Mouse (Mus musculus) liver, embryonic 12.5 days (tissue): ENCODE measurements around the gene Sp3. TPM values are rescaled to one million over a fixed set of nuclear protein-coding genes. Genes with fewer than 3 reads are reported as not detected.
A peak's percentile ranks its signal among the peaks of the same experiment; 100 is the strongest.

Experiments used
- ATAC-seq: fragments of 200-750 bp; cut with Nextera tagmentation; 2 replicates; pipeline ENCODE4 v1.8.0; 2017; ENCODE audit warnings: moderate number of reproducible peaks, mild to moderate bottlenecking, moderate library complexity
- H3K27ac ChIP-seq: fragments of 300-500 bp; sonication (generic); 2 replicates; pipeline ENCODE4 v1.5.1; 2016; ENCODE audit warnings: mild to moderate bottlenecking
- H3K27me3 ChIP-seq: fragments of 300-500 bp; sonication (generic); replicated peaks from 2 replicates; pipeline ENCODE4 v1.6.1; 2016; ENCODE audit warnings: mild to moderate bottlenecking, moderate library complexity
- H3K36me3 ChIP-seq: fragments of 300-500 bp; sonication (generic); 2 replicates; pipeline ENCODE4 v1.6.1; 2016; ENCODE audit warnings: mild to moderate bottlenecking, moderate library complexity
- H3K4me1 ChIP-seq: fragments of 300-500 bp; sonication (generic); 2 replicates; pipeline ENCODE4 v1.6.1; 2016
- H3K4me2 ChIP-seq: fragments of 300-500 bp; sonication (generic); 2 replicates; pipeline ENCODE4 v1.6.1; 2016; ENCODE audit warnings: mild to moderate bottlenecking, moderate library complexity
- H3K4me3 ChIP-seq: fragments of 300-500 bp; sonication (generic); 2 replicates; pipeline ENCODE4 v1.5.1; 2016; ENCODE audit warnings: mild to moderate bottlenecking, moderate library complexity
- H3K9ac ChIP-seq: fragments of 300-500 bp; sonication (generic); 2 replicates; pipeline ENCODE4 v1.6.1; 2016; ENCODE audit warnings: mild to moderate bottlenecking, moderate library complexity
- H3K9me3 ChIP-seq: fragments of 300-500 bp; sonication (generic); replicated peaks from 2 replicates; pipeline ENCODE4 v1.6.1; 2016; ENCODE audit warnings: mild to moderate bottlenecking, moderate library complexity
- WGBS: fragments of 180-500 bp; shearing (Covaris S2); methylation state at CpG from one replicate; pipeline ENCODE4 v1.1.7; 2016; ENCODE audit not compliant: insufficient replicate concordance; 5-methylcytosine and 5-hydroxymethylcytosine counted together
- polyA plus RNA-seq: library from polyadenylated mRNA; unstranded; fragments of >200 nt; fragmentation: Nextera tagmentation; extraction: Ambion mirVana; gene quantifications from 2 replicates; pipeline ENCODE4 v1.2.1, GENCODE M21; 2016

Sp3 gene
- polyA plus RNA-seq, 1 experiment from 2014 or later: 45.2 TPM

DNA sequence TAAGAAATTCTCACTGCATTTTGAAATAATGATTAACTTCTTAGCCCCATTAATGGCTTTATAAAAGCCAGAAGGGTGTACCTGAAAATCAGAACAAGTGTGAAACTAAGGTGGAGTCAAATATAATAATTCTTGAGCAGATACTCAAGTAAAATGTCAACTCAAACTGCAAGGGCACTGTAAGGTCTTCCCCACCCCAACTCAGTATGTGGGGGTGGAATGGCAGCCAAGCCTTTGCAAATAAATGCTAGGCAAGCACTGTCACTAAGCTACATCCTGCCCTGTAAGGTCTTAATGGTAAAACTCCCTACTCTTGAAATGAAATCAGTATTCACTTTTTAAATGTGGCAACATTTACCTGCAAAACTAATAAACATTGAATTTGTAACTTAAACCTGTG lies 4.2 kb downstream of the Sp3 start:
- Histone ChIP-seq H3K27me3 (no peaks in the 10 kb centered on the region), H3K4me1 (peaks cover 31% of the 10 kb centered on the region), H3K9ac (no peak overlapping the region), H3K4me3 (peak overlapping the region; percentile 15; the same call in 1 of the 2 replicates), H3K4me2 (peak overlapping the region; percentile 74), H3K9me3 (no peaks in the 10 kb centered on the region), H3K27ac (no peak overlapping the region), H3K36me3 (peaks cover 36% of the 10 kb centered on the region)
- no peak for ATAC-seq

DNA sequence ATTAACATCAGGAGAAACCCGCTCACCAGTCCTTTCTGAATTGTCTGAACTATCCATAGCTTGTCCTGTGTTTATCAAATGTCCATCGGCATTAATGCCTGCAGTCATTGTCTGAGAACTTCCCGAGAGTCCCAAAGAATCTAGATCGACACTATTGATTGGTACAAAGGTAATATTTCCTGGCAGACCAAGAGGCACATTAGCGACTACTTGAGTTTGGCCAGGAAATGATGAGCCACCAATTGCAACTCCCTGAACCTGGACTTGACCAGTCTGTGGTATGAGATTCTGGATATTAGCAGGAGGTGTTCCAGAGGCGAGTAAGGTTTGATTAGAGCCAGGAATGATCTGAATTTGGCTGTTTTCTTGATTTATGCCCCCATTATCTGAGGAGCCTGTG lies 9.4 kb downstream of the Sp3 start:
- WGBS: 88% methylated on average over 6 of the region's 6 CpGs
- H3K36me3 ChIP-seq: peaks cover 72% of the 10 kb centered on the region
- peaks cover 34% of the 10 kb centered on the region for H3K4me1 ChIP-seq

DNA sequence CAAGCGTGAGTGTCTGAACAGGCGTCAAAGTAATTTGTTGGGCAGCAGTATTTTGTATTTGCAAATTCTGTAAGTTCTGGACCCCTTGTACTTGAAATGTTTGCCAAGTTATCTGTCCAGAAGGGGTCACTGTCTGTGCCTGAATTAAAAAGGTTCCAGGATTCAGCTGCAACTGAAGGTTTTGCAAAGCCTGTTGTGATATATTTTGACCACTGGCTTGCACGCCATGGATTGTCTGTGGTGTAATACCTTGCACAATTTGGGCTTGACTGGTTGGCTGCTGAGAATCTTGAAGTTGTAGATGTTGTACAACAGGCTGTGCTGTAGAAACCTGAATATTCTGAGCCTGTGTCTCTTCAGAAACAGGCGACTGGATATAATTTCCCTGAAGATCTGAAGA lies 9.9 kb downstream of the Sp3 start:
- WGBS: 87% methylated on average over 4 of the region's 4 CpGs
- no peak for ATAC-seq
- H3K36me3 ChIP-seq: peaks cover 71% of the 10 kb centered on the region
- no peaks in the 10 kb centered on the region for H3K9me3 ChIP-seq
- H3K4me2 ChIP-seq: no peak overlapping the region
- H3K4me1 ChIP-seq: peaks cover 33% of the 10 kb centered on the region
- H3K27me3 ChIP-seq: no peaks in the 10 kb centered on the region
- H3K27ac ChIP-seq: no peak overlapping the region
- H3K4me3 ChIP-seq: no peak overlapping the region
- no peak overlapping the region for H3K9ac ChIP-seq

More for the DNA sequence above, 9.4 kb downstream of the Sp3 start:
- H3K4me2 ChIP-seq: no peak overlapping the region
- no peak overlapping the region for H3K27ac ChIP-seq
- no peaks in the 10 kb centered on the region for H3K9me3 ChIP-seq
- no peak for ATAC-seq
- no peak overlapping the region for H3K4me3 ChIP-seq
- H3K27me3 ChIP-seq: no peaks in the 10 kb centered on the region
- no peak overlapping the region for H3K9ac ChIP-seq

DNA sequence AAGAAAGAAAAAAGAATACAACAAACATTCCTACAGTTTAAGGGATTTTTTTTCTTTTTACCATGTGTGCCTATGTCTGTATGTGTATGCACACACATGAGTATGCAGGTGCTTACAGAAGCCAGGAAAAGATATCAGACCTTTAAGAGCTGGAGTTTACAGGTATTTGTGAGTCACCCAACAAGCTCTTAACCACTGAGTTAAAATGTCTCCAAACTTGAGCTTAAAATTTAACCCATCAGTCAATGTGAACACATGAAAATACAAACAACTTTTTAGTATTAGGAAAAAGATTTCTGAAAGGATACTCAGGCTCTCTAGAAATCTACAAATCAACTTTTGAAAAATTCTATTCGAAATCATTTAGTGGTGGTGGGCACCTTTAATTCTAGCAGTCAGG lies 11.7 kb downstream of the Sp3 start:
- H3K4me3 ChIP-seq: no peak overlapping the region
- H3K9ac ChIP-seq: no peak overlapping the region
- H3K27me3 ChIP-seq: no peaks in the 10 kb centered on the region
- peaks cover 70% of the 10 kb centered on the region for H3K36me3 ChIP-seq
- no peaks in the 10 kb centered on the region for H3K9me3 ChIP-seq
- H3K4me1 ChIP-seq: peaks cover 40% of the 10 kb centered on the region
- no peak overlapping the region for H3K27ac ChIP-seq
- ATAC-seq: no peak
- no peak overlapping the region for H3K4me2 ChIP-seq
- 88% methylated on average over 1 of the region's 1 CpGs for WGBS

DNA sequence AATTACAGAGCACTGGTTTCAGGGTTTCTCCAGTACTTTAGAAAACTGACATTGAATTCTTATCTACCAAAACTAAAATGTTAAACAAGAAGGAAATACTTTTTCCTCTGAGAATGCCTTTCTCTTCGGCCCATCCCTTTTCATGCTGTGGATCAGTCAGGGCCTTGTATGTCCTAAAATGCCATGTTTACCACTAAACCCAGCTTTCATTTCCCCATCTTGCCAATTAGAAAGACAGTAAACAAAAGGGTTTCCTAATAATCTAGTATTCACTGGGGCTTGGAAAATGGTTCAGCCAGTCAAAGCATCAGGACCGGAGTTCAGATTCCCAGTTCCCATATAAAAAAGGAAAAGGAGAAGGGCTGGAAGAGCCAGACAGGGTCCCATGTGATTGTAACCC lies 14.8 kb downstream of the Sp3 start:
- Histone ChIP-seq H3K27me3 (no peaks in the 10 kb centered on the region), H3K4me3 (no peak overlapping the region), H3K27ac (0 out of 2 replicates have a peak overlapping the region, but pooled peaks have one; percentile 30), H3K9ac (no peak overlapping the region; the same call in 1 of the 2 replicates), H3K36me3 (peaks cover 78% of the 10 kb centered on the region), H3K4me2 (no peak overlapping the region), H3K4me1 (peaks cover 38% of the 10 kb centered on the region), H3K9me3 (no peaks in the 10 kb centered on the region)
- no peak for ATAC-seq
- WGBS: 83% methylated on average over 2 of the region's 2 CpGs

DNA sequence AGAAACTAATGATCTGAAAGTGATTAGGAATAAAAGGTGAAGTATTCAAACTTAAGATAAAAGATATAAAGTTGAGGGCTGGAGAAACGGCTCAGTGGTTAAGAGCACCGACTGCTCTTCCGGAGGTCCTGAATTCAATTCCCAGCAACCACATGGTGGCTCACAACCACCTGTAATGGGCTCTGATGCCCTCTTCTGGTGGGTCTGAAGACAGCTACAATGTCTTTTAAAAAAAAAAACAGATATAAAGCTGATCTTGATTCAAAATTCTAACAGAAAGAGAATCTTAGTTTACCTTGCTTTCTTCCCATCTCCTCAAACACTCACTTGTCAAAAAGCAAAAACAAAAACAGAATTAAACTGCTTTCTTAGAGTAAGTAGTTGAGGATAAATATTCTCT lies 23.8 kb downstream of the Sp3 start:
- ATAC-seq: no peak
- Histone ChIP-seq H3K36me3 (peaks cover 80% of the 10 kb centered on the region), H3K4me1 (peaks cover 24% of the 10 kb centered on the region), H3K4me3 (no peak overlapping the region), H3K9ac (no peak overlapping the region), H3K27ac (no peak overlapping the region), H3K27me3 (no peaks in the 10 kb centered on the region), H3K4me2 (no peak overlapping the region), H3K9me3 (no peaks in the 10 kb centered on the region)
- WGBS: 95% methylated on average over 3 of the region's 3 CpGs

DNA sequence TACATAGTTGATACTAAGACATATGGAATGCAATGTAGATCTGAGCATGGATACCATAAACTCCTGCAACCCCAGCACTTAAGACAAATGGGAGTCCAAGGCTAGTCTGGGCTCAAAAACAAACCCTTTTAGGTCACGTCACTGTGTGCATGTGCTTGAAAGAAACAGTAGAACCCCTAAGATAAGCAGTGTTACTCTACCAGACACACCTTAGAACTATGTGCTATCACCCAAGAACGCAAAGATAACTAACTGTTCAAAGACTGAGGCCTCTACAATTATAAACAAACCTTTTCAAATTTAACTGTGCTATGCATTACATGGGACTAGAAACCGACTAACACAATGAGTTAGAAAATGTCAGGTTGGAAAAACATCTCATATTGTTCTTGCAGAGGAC lies 27.3 kb downstream of the Sp3 start:
- Histone ChIP-seq H3K27me3 (no peaks in the 10 kb centered on the region), H3K4me1 (peaks cover 40% of the 10 kb centered on the region), H3K9ac (no peak overlapping the region), H3K9me3 (no peaks in the 10 kb centered on the region), H3K4me3 (no peak overlapping the region), H3K27ac (no peak overlapping the region), H3K4me2 (no peak overlapping the region), H3K36me3 (peaks cover 77% of the 10 kb centered on the region)
- 48% methylated on average over 3 of the region's 3 CpGs for WGBS
- peak; percentile 60 for ATAC-seq

DNA sequence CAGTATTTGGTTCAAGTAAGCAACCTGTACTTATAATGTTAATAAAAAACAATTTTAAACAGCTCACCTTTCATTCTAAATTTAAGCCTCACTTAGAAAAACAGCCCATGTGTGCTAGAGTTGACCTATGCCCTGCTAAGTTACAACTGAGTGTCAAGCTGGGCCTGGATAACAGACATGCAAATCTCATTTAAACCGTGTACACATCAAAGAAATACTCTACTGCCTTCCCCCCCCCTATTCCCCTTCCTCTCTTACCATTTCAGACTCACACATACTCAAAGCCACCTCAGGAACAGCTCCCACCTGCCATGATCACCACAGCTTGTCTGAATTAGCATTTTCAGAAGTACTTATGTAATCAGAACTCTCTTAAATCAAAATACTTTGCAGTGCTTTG lies 44.3 kb downstream of the Sp3 start:
- WGBS: 48% methylated on average over 1 of the region's 1 CpGs
- ATAC-seq: no peak
- no peak overlapping the region for H3K9ac ChIP-seq
- no peak overlapping the region for H3K4me2 ChIP-seq
- H3K4me1 ChIP-seq: no peaks in the 10 kb centered on the region
- H3K27me3 ChIP-seq: no peaks in the 10 kb centered on the region
- no peak overlapping the region for H3K4me3 ChIP-seq
- peaks cover 46% of the 10 kb centered on the region for H3K36me3 ChIP-seq
- H3K27ac ChIP-seq: no peak overlapping the region
- H3K9me3 ChIP-seq: no peaks in the 10 kb centered on the region

DNA sequence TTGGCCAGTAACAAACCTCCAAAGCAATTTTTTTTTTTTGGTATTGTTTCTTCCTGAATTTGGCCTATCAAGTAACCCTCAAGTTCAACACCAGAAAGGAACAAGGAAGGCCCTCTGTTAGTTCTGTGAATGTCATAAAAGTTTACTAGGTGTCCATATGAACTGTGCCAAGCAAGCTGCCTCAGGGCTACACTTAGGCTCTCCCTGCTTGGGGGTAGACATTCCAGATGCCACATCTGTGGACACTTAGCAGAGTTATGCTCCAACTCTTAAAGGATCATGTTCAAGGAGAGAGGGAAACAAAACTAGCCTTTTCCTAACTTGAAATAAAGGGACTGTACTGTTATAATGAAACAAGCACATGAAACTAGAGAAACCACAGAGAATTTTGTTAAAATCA lies 48.1 kb downstream of the Sp3 start:
- H3K27me3 ChIP-seq: no peaks in the 10 kb centered on the region
- peaks cover 21% of the 10 kb centered on the region for H3K36me3 ChIP-seq
- no peak overlapping the region for H3K4me2 ChIP-seq
- no peak for ATAC-seq
- H3K4me1 ChIP-seq: no peaks in the 10 kb centered on the region
- H3K27ac ChIP-seq: no peak overlapping the region
- H3K9ac ChIP-seq: no peak overlapping the region
- no peak overlapping the region for H3K4me3 ChIP-seq
- no peaks in the 10 kb centered on the region for H3K9me3 ChIP-seq

DNA sequence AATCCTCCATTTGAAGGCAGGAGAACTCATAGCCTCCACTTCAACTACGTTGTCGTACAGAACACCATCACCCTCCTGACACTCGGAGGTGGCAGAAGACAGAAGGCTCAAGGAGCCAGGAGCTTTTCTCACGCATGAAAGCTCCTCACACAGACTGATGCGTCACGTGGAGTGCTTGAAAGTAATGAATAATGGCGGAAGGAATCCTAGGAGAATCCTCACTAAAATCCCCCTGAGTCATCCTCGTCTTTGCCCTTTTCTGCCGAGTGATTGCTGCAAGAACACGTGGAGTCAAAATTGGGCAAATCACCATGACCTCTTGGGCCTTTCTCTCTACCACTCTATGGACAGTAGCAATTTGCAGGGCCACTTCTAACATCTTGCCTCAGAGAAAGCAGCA lies 55.3 kb downstream of the Sp3 start:
- Histone ChIP-seq H3K9me3 (no peaks in the 10 kb centered on the region), H3K27ac (no peak overlapping the region), H3K9ac (no peak overlapping the region), H3K36me3 (no peaks in the 10 kb centered on the region), H3K4me3 (no peak overlapping the region), H3K27me3 (no peaks in the 10 kb centered on the region), H3K4me1 (no peaks in the 10 kb centered on the region), H3K4me2 (no peak overlapping the region)
- WGBS: 74% methylated on average over 10 of the region's 10 CpGs
- no peak for ATAC-seq

DNA sequence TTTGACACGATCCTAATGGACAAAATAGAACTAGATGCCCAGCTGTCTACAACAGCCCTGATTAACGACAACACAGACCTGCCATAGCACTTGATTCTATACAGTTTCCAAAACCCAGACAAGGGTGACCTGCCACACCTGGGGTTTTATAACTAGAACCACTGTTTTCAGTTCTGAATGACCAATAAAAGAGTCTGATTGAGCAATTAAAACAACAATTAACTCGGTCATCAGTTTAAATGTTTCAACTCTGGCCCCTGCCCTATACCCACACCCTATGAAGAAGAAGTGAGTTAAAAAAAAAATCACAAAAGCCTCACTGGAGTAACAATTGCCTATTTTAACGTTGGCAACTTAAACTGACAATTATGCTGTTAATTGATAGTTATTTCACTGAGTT lies 64.1 kb downstream of the Sp3 start:
- Histone ChIP-seq H3K9ac (no peak overlapping the region), H3K4me3 (no peak overlapping the region), H3K4me2 (no peak overlapping the region), H3K27me3 (no peaks in the 10 kb centered on the region), H3K27ac (no peak overlapping the region), H3K36me3 (no peaks in the 10 kb centered on the region), H3K9me3 (no peaks in the 10 kb centered on the region), H3K4me1 (no peaks in the 10 kb centered on the region)
- 58% methylated on average over 4 of the region's 4 CpGs for WGBS
- no peak for ATAC-seq

DNA sequence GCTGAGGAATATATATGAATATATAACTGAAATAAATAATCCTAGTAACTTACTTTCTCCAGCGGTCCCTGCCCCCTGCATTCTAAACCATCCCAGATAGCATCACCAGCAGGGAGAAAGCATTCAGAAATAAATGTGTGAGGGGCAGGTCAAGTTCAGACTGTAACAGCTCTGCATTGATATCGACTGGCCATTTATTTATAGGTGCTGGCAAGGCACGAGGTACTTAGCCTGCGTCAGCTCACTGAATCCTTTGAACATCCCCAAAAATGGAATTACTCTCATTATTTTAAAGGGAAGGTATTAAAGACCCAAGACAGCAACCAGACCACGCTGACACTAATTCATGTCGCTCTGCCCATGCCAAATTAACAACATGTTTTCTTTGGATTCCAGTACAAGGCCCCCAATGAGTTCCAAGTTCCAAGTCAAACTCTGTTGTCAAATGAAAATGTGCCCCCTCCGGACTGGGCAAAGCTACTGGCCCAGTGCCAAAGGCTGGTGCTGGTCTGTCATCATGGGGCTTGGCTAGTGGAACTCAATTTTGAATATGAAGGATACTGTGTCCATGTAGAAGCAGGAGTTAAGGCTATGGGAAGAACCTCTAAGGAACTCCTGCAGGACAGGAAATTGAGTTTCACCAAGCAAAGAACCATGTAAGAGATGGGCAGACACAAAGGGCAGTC lies 64.9 kb downstream of the Sp3 start:
- H3K27me3 ChIP-seq: no peaks in the 10 kb centered on the region
- no peak overlapping the region for H3K9ac ChIP-seq
- H3K9me3 ChIP-seq: no peaks in the 10 kb centered on the region
- H3K4me3 ChIP-seq: no peak overlapping the region
- no peak overlapping the region for H3K27ac ChIP-seq
- H3K36me3 ChIP-seq: no peaks in the 10 kb centered on the region
- 69% methylated on average over 7 of the region's 7 CpGs for WGBS
- no peak overlapping the region for H3K4me2 ChIP-seq
- H3K4me1 ChIP-seq: no peaks in the 10 kb centered on the region
- ATAC-seq: no peak

DNA sequence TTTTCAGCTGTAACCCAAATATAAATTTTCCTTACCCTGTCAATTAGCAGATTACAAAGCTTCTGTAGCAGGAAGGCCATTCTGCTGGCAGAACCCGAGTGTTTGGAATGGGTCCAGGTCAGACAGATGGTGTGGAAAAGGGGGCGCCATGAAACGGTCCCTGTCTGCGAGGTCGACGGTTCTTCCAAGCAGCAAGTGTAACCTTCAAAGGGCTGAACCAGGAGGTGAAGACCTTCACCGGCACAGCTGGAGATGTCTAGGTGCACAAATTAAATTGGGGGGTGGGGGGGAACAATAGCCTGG lies 66.8 kb downstream of the Sp3 start:
- H3K4me1 ChIP-seq: no peaks in the 10 kb centered on the region
- WGBS: 83% methylated on average over 7 of the region's 7 CpGs

More for the DNA sequence above, 66.8 kb downstream of the Sp3 start:
- Histone ChIP-seq H3K36me3 (no peaks in the 10 kb centered on the region), H3K27ac (no peak overlapping the region), H3K4me3 (no peak overlapping the region), H3K9ac (no peak overlapping the region), H3K27me3 (no peaks in the 10 kb centered on the region), H3K4me2 (no peak overlapping the region), H3K9me3 (no peaks in the 10 kb centered on the region)
- ATAC-seq: no peak
